Mouse (Mus musculus): ENCODE data around the gene Iqca. TPM values are rescaled to one million over a fixed set of nuclear protein-coding genes. Genes with fewer than 3 reads are reported as not detected.

The Iqca gene
- not detected for total RNA-seq (2021)
- long read RNA-seq, experiment 1: 0 reads
- long read RNA-seq, experiment 2: 0 reads

- intact Hi-C loops (cut with DNase I): no loop called here
- peak; percentile 37 to 44 for DNase-seq
Measured at GRCm38 (mm10) chr1:90153099-90153744, at the start of gene Iqca. Iqca (minus strand) TSS chr1:90153401.

- DNase-seq: peak; percentile 80 to 84
- intact Hi-C loops (cut with DNase I): loop anchor here (10.0 kb wide), 2 partner anchors 222 to 292 kb away; no protein-coding TSS in a partner anchor
Measured at GRCm38 (mm10) chr1:90202207-90202978, 49.2 kb upstream of the Iqca start.

GRCm38 (mm10) chr1:90201655-90202054 lies 48.5 kb upstream of the Iqca start:
- DNase-seq: no peak
- intact Hi-C loops (cut with DNase I): loop anchor here (10.0 kb wide), 2 partner anchors 223 to 293 kb away; no protein-coding TSS in a partner anchor

GRCm38 (mm10) chr1:90201246-90201645 lies 48.0 kb upstream of the Iqca start:
- intact Hi-C loops (cut with DNase I): loop anchor here (10.0 kb wide), 2 partner anchors 224 to 294 kb away; no protein-coding TSS in a partner anchor
- DNase-seq: no peak

- no peak for DNase-seq
- intact Hi-C loops (cut with DNase I): no loop called here
Measured at GRCm38 (mm10) chr1:90189046-90189445, 35.8 kb upstream of the Iqca start.

GRCm38 (mm10) chr1:90186874-90187273 lies 33.7 kb upstream of the Iqca start:
- DNase-seq: no peak
- intact Hi-C loops (cut with DNase I): no loop called here

- DNase-seq: no peak
- intact Hi-C loops (cut with DNase I): no loop called here
Measured at GRCm38 (mm10) chr1:90186173-90186572, 33.0 kb upstream of the Iqca start.

- intact Hi-C loops (cut with DNase I): no loop called here
- no peak for DNase-seq
Measured at GRCm38 (mm10) chr1:90183602-90184001, 30.4 kb upstream of the Iqca start.

- intact Hi-C loops (cut with DNase I): no loop called here
- no peak for DNase-seq
Measured at GRCm38 (mm10) chr1:90182521-90182920, 29.3 kb upstream of the Iqca start.

GRCm38 (mm10) chr1:90180966-90181699 lies 27.9 kb upstream of the Iqca start:
- intact Hi-C loops (cut with DNase I): no loop called here
- DNase-seq: no peak

- intact Hi-C loops (cut with DNase I): no loop called here
Measured at GRCm38 (mm10) chr1:90180479-90180878, 27.3 kb upstream of the Iqca start.

GRCm38 (mm10) chr1:90177978-90178377 lies 24.8 kb upstream of the Iqca start:
- no peak for DNase-seq
- intact Hi-C loops (cut with DNase I): no loop called here

More at GRCm38 (mm10) chr1:90180479-90180878, 27.3 kb upstream of the Iqca start:
- DNase-seq: no peak

GRCm38 (mm10) chr1:90177565-90177964 lies 24.4 kb upstream of the Iqca start:
- DNase-seq: no peak
- intact Hi-C loops (cut with DNase I): no loop called here

- no peak for DNase-seq
- intact Hi-C loops (cut with DNase I): no loop called here
Measured at GRCm38 (mm10) chr1:90176223-90176622, 23.0 kb upstream of the Iqca start.

GRCm38 (mm10) chr1:90174338-90174737 lies 21.1 kb upstream of the Iqca start:
- intact Hi-C loops (cut with DNase I): no loop called here
- no peak for DNase-seq

GRCm38 (mm10) chr1:90164319-90164718 lies 11.1 kb upstream of the Iqca start:
- DNase-seq: no peak
- intact Hi-C loops (cut with DNase I): no loop called here

- DNase-seq: no peak
- intact Hi-C loops (cut with DNase I): no loop called here
Measured at GRCm38 (mm10) chr1:90163161-90163560, 10.0 kb upstream of the Iqca start.

- DNase-seq: no peak
- intact Hi-C loops (cut with DNase I): no loop called here
Measured at GRCm38 (mm10) chr1:90162379-90162857, 9.2 kb upstream of the Iqca start.

GRCm38 (mm10) chr1:90161623-90162022 lies 8.4 kb upstream of the Iqca start:
- no peak for DNase-seq
- intact Hi-C loops (cut with DNase I): no loop called here

GRCm38 (mm10) chr1:90159927-90160326 lies 6.7 kb upstream of the Iqca start:
- intact Hi-C loops (cut with DNase I): no loop called here
- DNase-seq: no peak

- intact Hi-C loops (cut with DNase I): no loop called here
- no peak for DNase-seq
Measured at GRCm38 (mm10) chr1:90156589-90156988, 3.4 kb upstream of the Iqca start.
